Mouse (Mus musculus) heart, postnatal 10 days (tissue): ENCODE data around the gene Galnt17. TPM values are rescaled to one million over a fixed set of nuclear protein-coding genes. Genes with fewer than 3 reads are reported as not detected.

Source experiments
- DNase-seq, 2 experiments: peaks; one replicate each; pipeline ENCODE4 v3.0.0; 2021
- intact Hi-C: fragments of 180-260 bp; cut with DNase I; formaldehyde crosslinking; loops from one replicate; pipeline ENCODE4 v1.15.1; 2025
- total RNA-seq, 2 experiments: library from RNA; stranded (reverse); gene quantifications; 2 replicates each; pipeline ENCODE4 v1.2.3; 2021

Galnt17 gene
- total RNA-seq, 2 experiments from 2014 or later: 4.0 to 6.2 TPM

GRCm38 (mm10) chr5:131043130-131043529 is 265.2 kb downstream of the Galnt17 start:
- peak in 1 of 2 experiments; percentile 6 for DNase-seq
- intact Hi-C loops: loop anchor here (1.0 kb wide), 1 partner anchor 387 kb away; no protein-coding TSS in a partner anchor

- DNase-seq: no peak
- intact Hi-C loops: no loop called here
Measured at GRCm38 (mm10) chr5:131040441-131040840, 267.9 kb downstream of the Galnt17 start.

GRCm38 (mm10) chr5:131039611-131040313 is 268.5 kb downstream of the Galnt17 start:
- intact Hi-C loops: no loop called here
- no peak for DNase-seq

GRCm38 (mm10) chr5:131024506-131024905 is 283.8 kb downstream of the Galnt17 start:
- peak; percentile 28 to 37 for DNase-seq
- intact Hi-C loops: no loop called here

- DNase-seq: no peak
- intact Hi-C loops: no loop called here
Measured at GRCm38 (mm10) chr5:131022396-131022993, 285.8 kb downstream of the Galnt17 start.

- intact Hi-C loops: no loop called here
Measured at GRCm38 (mm10) chr5:131020936-131021335, 287.4 kb downstream of the Galnt17 start.

GRCm38 (mm10) chr5:131019346-131019965 is 288.8 kb downstream of the Galnt17 start:
- DNase-seq: no peak
- intact Hi-C loops: no loop called here

More at GRCm38 (mm10) chr5:131020936-131021335, 287.4 kb downstream of the Galnt17 start:
- no peak for DNase-seq

- intact Hi-C loops: no loop called here
Measured at GRCm38 (mm10) chr5:131016066-131016465, 292.2 kb downstream of the Galnt17 start.

GRCm38 (mm10) chr5:131015341-131015740 is 293.0 kb downstream of the Galnt17 start:
- no peak for DNase-seq
- intact Hi-C loops: no loop called here

More at GRCm38 (mm10) chr5:131016066-131016465, 292.2 kb downstream of the Galnt17 start:
- DNase-seq: no peak

GRCm38 (mm10) chr5:131013816-131014215 is 294.5 kb downstream of the Galnt17 start:
- intact Hi-C loops: no loop called here
- no peak for DNase-seq

GRCm38 (mm10) chr5:131013101-131013500 is 295.2 kb downstream of the Galnt17 start:
- intact Hi-C loops: no loop called here

GRCm38 (mm10) chr5:131009510-131009909 is 298.8 kb downstream of the Galnt17 start:
- peak in 1 of 2 experiments; percentile 30 for DNase-seq
- intact Hi-C loops: loop anchor here (5.0 kb wide), 1 partner anchor 147 kb away; no protein-coding TSS in a partner anchor

More at GRCm38 (mm10) chr5:131013101-131013500, 295.2 kb downstream of the Galnt17 start:
- no peak for DNase-seq

- intact Hi-C loops: loop anchor here (1.0 to 5.0 kb wide), 2 partner anchors 146 to 420 kb away; no protein-coding TSS in a partner anchor
- DNase-seq: peak; percentile 41
Measured at GRCm38 (mm10) chr5:131008507-131008906, 299.8 kb downstream of the Galnt17 start.

GRCm38 (mm10) chr5:131007871-131008505 is 300.3 kb downstream of the Galnt17 start:
- peak; percentile 26 to 57 for DNase-seq
- intact Hi-C loops: loop anchor here (1.0 to 5.0 kb wide), 2 partner anchors 146 to 420 kb away; no protein-coding TSS in a partner anchor

GRCm38 (mm10) chr5:131007198-131007597 is 301.1 kb downstream of the Galnt17 start:
- intact Hi-C loops: loop anchor here (5.0 kb wide), 1 partner anchor 145 kb away; no protein-coding TSS in a partner anchor
- peak; percentile 30 to 47 for DNase-seq

GRCm38 (mm10) chr5:131006524-131006923 is 301.8 kb downstream of the Galnt17 start:
- intact Hi-C loops: loop anchor here (5.0 kb wide), 1 partner anchor 144 kb away; no protein-coding TSS in a partner anchor
- no peak for DNase-seq

GRCm38 (mm10) chr5:131000572-131000971 is 307.7 kb downstream of the Galnt17 start:
- no peak for DNase-seq
- intact Hi-C loops: no loop called here

- no peak for DNase-seq
- intact Hi-C loops: no loop called here
Measured at GRCm38 (mm10) chr5:130979321-130979720, 329.0 kb downstream of the Galnt17 start.

GRCm38 (mm10) chr5:130978871-130979270 is 329.4 kb downstream of the Galnt17 start:
- DNase-seq: peak; percentile 1 to 5
- intact Hi-C loops: no loop called here

GRCm38 (mm10) chr5:130977999-130978398 is 330.3 kb downstream of the Galnt17 start:
- no peak for DNase-seq
- intact Hi-C loops: no loop called here

- intact Hi-C loops: no loop called here
Measured at GRCm38 (mm10) chr5:130952361-130952760, 355.9 kb downstream of the Galnt17 start.

More at GRCm38 (mm10) chr5:130952361-130952760, 355.9 kb downstream of the Galnt17 start:
- DNase-seq: no peak
